Mouse (Mus musculus) midbrain, embryonic 16.5 days (tissue): ENCODE results near the gene Hltf. TPM values are rescaled to one million over a fixed set of nuclear protein-coding genes. Genes with fewer than 3 reads are reported as not detected.

Experiments used
- ATAC-seq: fragments of 200-750 bp; cut with Nextera tagmentation; 2 replicates; pipeline ENCODE4 v1.8.0; 2017; ENCODE audit warnings: moderate TSS enrichment
- H3K27ac ChIP-seq: fragments of 300-500 bp; sonication (generic); 2 replicates; pipeline ENCODE4 v1.5.1; 2014; ENCODE audit warnings: mild to moderate bottlenecking, low read length, mixed read lengths
- H3K27me3 ChIP-seq: fragments of 300-500 bp; sonication (generic); 2 replicates; pipeline ENCODE4 v1.6.1; 2014; ENCODE audit warnings: low read depth, low read length, mixed read lengths; ENCODE audit not compliant: control insufficient read depth, insufficient read depth
- H3K36me3 ChIP-seq: fragments of 300-500 bp; sonication (generic); 2 replicates; pipeline ENCODE4 v1.6.1; 2014; ENCODE audit warnings: mild to moderate bottlenecking, low read length, moderate library complexity, mixed read lengths; ENCODE audit not compliant: control insufficient read depth, insufficient read depth
- H3K4me1 ChIP-seq: fragments of 300-500 bp; sonication (generic); 2 replicates; pipeline ENCODE4 v1.6.1; 2014; ENCODE audit warnings: mild to moderate bottlenecking, low read length, mixed read lengths; ENCODE audit not compliant: control insufficient read depth, insufficient read depth
- H3K4me2 ChIP-seq: fragments of 300-500 bp; sonication (generic); 2 replicates; pipeline ENCODE4 v1.6.1; 2014; ENCODE audit warnings: mild to moderate bottlenecking, low read length, mixed read lengths
- H3K4me3 ChIP-seq: fragments of 300-500 bp; sonication (generic); 2 replicates; pipeline ENCODE4 v1.5.1; 2014; ENCODE audit warnings: low read depth, mild to moderate bottlenecking, low read length, moderate library complexity, mixed read lengths
- H3K9ac ChIP-seq: fragments of 300-500 bp; sonication (generic); 2 replicates; pipeline ENCODE4 v1.6.1; 2014; ENCODE audit warnings: low read depth, low read length, mixed read lengths
- H3K9me3 ChIP-seq: fragments of 300-500 bp; sonication (generic); replicated peaks from 2 replicates; pipeline ENCODE4 v1.6.1; 2014; ENCODE audit warnings: mild to moderate bottlenecking, low read length, mixed read lengths; ENCODE audit not compliant: control insufficient read depth, poor library complexity, severe bottlenecking
- WGBS: fragments of 180-500 bp; shearing (Covaris S2); extraction: QIAGEN DNeasy Blood & Tissue Kit; methylation state at CpG from one replicate; pipeline ENCODE4 v1.1.7; 2014; 5-methylcytosine and 5-hydroxymethylcytosine counted together
- polyA plus RNA-seq: library from polyadenylated mRNA; unstranded; fragments of >200 nt; fragmentation: Nextera tagmentation; extraction: Ambion mirVana; gene quantifications from 2 replicates; pipeline ENCODE4 v1.2.1, GENCODE M21; 2015

Gene Hltf
- polyA plus RNA-seq, 1 experiment from 2014 or later, result 15.3 TPM

GRCm38 (mm10) chr3:20136868-20137581 is 79.4 kb downstream of the Hltf start:
- Histone ChIP-seq H3K4me3 (no peak overlapping the region), H3K36me3 (peaks cover 3% of the 10 kb centered on the region; the same call in 1 of the 2 replicates), H3K4me1 (no peaks in the 10 kb centered on the region), H3K27ac (no peak overlapping the region), H3K9ac (no peak overlapping the region), H3K9me3 (no peaks in the 10 kb centered on the region), H3K27me3 (no peaks in the 10 kb centered on the region), H3K4me2 (no peak overlapping the region)
- 89% methylated on average over 9 of the region's 9 CpGs for WGBS
- no peak for ATAC-seq

- Histone ChIP-seq H3K9me3 (no peaks in the 10 kb centered on the region), H3K27me3 (no peaks in the 10 kb centered on the region), H3K9ac (no peak overlapping the region), H3K4me2 (no peak overlapping the region), H3K4me3 (no peak overlapping the region), H3K4me1 (no peaks in the 10 kb centered on the region), H3K27ac (no peak overlapping the region), H3K36me3 (no peaks in the 10 kb centered on the region)
- no peak for ATAC-seq
Observed at GRCm38 (mm10) chr3:20141240-20141639, 83.6 kb downstream of the Hltf start.

GRCm38 (mm10) chr3:20141679-20142078 is 84.1 kb downstream of the Hltf start:
- Histone ChIP-seq H3K4me2 (no peak overlapping the region), H3K9ac (no peak overlapping the region), H3K27me3 (no peaks in the 10 kb centered on the region), H3K9me3 (no peaks in the 10 kb centered on the region), H3K27ac (no peak overlapping the region), H3K4me1 (no peaks in the 10 kb centered on the region), H3K4me3 (no peak overlapping the region), H3K36me3 (no peaks in the 10 kb centered on the region)
- WGBS, result 50% methylated on average over 1 of the region's 1 CpGs
- no peak for ATAC-seq

GRCm38 (mm10) chr3:20142101-20142500 is 84.5 kb downstream of the Hltf start:
- Histone ChIP-seq H3K27me3 (no peaks in the 10 kb centered on the region), H3K9me3 (no peaks in the 10 kb centered on the region), H3K4me3 (no peak overlapping the region), H3K36me3 (no peaks in the 10 kb centered on the region), H3K4me2 (no peak overlapping the region), H3K4me1 (no peaks in the 10 kb centered on the region), H3K27ac (no peak overlapping the region), H3K9ac (no peak overlapping the region)
- WGBS, result 88% methylated on average over 2 of the region's 2 CpGs
- no peak for ATAC-seq

- Histone ChIP-seq H3K9me3 (no peaks in the 10 kb centered on the region), H3K4me3 (no peak overlapping the region), H3K27me3 (no peaks in the 10 kb centered on the region), H3K4me1 (no peaks in the 10 kb centered on the region), H3K9ac (no peak overlapping the region), H3K4me2 (no peak overlapping the region), H3K27ac (no peak overlapping the region), H3K36me3 (no peaks in the 10 kb centered on the region)
- WGBS, result 85% methylated on average over 3 of the region's 3 CpGs
- no peak for ATAC-seq
Observed at GRCm38 (mm10) chr3:20142576-20142975, 85.0 kb downstream of the Hltf start.

GRCm38 (mm10) chr3:20143726-20144125 is 86.1 kb downstream of the Hltf start:
- Histone ChIP-seq H3K9ac (no peak overlapping the region), H3K4me1 (no peaks in the 10 kb centered on the region), H3K27me3 (no peaks in the 10 kb centered on the region), H3K36me3 (no peaks in the 10 kb centered on the region; the same call in 1 of the 2 replicates), H3K4me2 (no peak overlapping the region), H3K27ac (no peak overlapping the region), H3K4me3 (no peak overlapping the region), H3K9me3 (no peaks in the 10 kb centered on the region)
- no peak for ATAC-seq
- WGBS, result 47% methylated on average over 3 of the region's 3 CpGs

GRCm38 (mm10) chr3:20144401-20144800 is 86.8 kb downstream of the Hltf start:
- Histone ChIP-seq H3K4me2 (no peak overlapping the region), H3K9ac (no peak overlapping the region), H3K4me1 (no peaks in the 10 kb centered on the region), H3K4me3 (no peak overlapping the region), H3K27me3 (no peaks in the 10 kb centered on the region), H3K36me3 (no peaks in the 10 kb centered on the region; the same call in 1 of the 2 replicates), H3K9me3 (no peaks in the 10 kb centered on the region), H3K27ac (no peak overlapping the region)
- ATAC-seq, result no peak
- WGBS, result 24% methylated on average over 2 of the region's 2 CpGs

GRCm38 (mm10) chr3:20145696-20146113 is 88.1 kb downstream of the Hltf start:
- Histone ChIP-seq H3K9ac (no peak overlapping the region), H3K4me2 (no peak overlapping the region), H3K36me3 (no peaks in the 10 kb centered on the region; the same call in 1 of the 2 replicates), H3K27me3 (no peaks in the 10 kb centered on the region), H3K27ac (no peak overlapping the region), H3K4me3 (no peak overlapping the region), H3K4me1 (no peaks in the 10 kb centered on the region), H3K9me3 (no peaks in the 10 kb centered on the region)
- 37% methylated on average over 1 of the region's 1 CpGs for WGBS
- ATAC-seq, result no peak

- no peak overlapping the region for H3K4me3 ChIP-seq
- H3K36me3 ChIP-seq, result no peaks in the 10 kb centered on the region; the same call in 1 of the 2 replicates
- no peaks in the 10 kb centered on the region for H3K27me3 ChIP-seq
- no peak overlapping the region for H3K4me2 ChIP-seq
- H3K4me1 ChIP-seq, result no peaks in the 10 kb centered on the region
- no peak overlapping the region for H3K27ac ChIP-seq
- 41% methylated on average over 7 of the region's 7 CpGs for WGBS
- peak; percentile 81 for ATAC-seq
- H3K9ac ChIP-seq, result no peak overlapping the region
- no peaks in the 10 kb centered on the region for H3K9me3 ChIP-seq
Observed at GRCm38 (mm10) chr3:20146884-20147395, 89.3 kb downstream of the Hltf start.
